Mouse (Mus musculus): ENCODE measurements around the gene Tor1b. TPM values are rescaled to one million over a fixed set of nuclear protein-coding genes. Genes with fewer than 3 reads are reported as not detected.

The Tor1b gene
- polyA plus RNA-seq, 2 experiments = 39.6 to 45.3 TPM

DNA sequence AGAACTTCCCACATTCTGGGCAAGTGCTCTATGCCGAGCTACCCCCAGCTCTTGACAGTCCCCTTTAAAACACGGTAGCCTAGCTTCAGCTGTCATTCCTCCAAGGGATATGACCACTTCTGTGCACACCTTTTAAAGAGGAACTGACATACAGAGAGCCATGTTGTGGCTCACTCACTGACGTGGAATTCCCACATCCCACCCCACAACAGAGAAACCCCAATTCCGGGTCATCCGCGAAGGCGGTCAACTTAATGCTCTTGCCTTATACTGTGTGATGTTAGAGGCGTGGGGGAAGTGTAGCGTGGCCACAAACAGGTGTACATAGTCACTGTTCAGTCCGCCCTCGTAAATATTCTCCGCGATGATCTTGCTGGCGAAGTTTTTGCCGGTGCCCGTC is 14.1 kb downstream of the Tor1b start:
- H3K27ac ChIP-seq (replicated peaks; ENCODE audit: low read depth, low read length) = no peak overlapping the region
- H3K4me2 ChIP-seq (replicated peaks; ENCODE audit: low read depth, low read length, severe bottlenecking) = peak overlapping the region; percentile 94

DNA sequence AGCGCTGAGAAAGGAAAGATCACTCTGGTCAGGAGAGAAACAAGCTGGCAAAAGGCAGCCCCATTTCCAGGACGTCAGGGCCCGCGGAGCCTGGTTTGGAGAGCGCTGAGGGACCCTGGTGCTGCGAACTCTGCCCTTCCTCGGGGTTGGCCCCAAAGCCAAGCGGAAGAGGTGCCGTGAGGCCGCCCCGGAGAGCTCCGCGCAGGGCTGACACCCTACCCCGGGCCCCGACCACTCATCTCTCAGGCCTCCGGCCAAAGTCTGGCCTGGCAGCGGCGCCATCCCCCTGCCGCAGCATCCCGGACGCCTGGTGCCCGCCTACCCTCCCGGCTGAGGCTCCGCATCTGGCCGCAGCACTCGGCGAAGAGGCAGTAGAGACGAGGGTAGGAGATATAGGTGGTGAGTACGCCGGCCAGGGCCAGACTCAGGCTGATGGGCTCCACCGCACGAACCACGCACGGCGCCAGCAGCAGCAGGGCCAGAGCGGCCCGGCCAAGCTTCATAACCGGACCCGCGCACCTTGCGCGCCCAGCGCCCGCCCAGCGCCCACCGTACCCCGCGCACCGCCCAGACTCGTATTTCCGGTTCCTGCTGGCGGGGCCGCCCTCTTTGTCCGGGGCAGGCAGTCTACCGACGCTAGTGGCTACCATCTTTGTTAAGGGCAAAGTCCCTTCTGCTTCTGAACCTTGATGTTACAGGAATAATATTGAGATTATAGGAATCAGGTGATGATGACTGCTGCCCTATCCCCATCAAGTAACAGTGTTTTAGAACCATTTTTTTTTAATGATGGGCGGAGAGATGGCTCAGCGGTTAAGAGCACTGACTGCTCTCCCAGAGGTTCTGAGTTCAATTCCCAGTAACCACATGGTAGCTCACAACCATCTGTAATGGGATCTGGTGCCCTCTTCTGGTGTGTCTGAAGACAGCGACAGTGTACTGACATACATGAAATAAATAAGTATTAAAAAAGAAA is 14.9 kb downstream of the Tor1b start, which contains the start of gene Tor1a:
Gene Tor1a, minus strand, starts transcription at position 582 of the 976 bp plus-strand sequence.
- WGBS = 3% methylated on average over 53 of the region's 59 CpGs
- Histone ChIP-seq H3K4me1 (ENCODE audit: control insufficient read depth, insufficient read depth, low read length) (peaks cover 10% of the 10 kb centered on the region), H3K27ac (replicated peaks; ENCODE audit: low read depth, low read length) (peak within 1 kb of the TSS; percentile 39), H3K4me3 (replicated peaks; ENCODE audit: low read length) (peak within 1 kb of the TSS; percentile 97), H3K9me3 (ENCODE audit: control insufficient read depth, low read length) (no peaks in the 10 kb centered on the region), H3K4me2 (replicated peaks; ENCODE audit: low read depth, low read length, severe bottlenecking) (peak within 1 kb of the TSS; percentile 94), H3K27me3 (ENCODE audit: control insufficient read depth, insufficient read depth, low read length) (no peaks in the 10 kb centered on the region), H3K9ac (ENCODE audit: low read depth, low read length, severe bottlenecking) (peak within 1 kb of the TSS; percentile 86), H3K36me3 (ENCODE audit: control insufficient read depth, insufficient read depth, low read length) (peaks cover 38% of the 10 kb centered on the region)
- ATAC-seq (ENCODE audit: low FRiP score, low read depth) = peak; percentile 92
- peak; percentile 94 for DNase-seq (ENCODE audit: low spot score)
- peak; percentile 76; the same call in 1 of the 2 replicates for TF ChIP-seq POLR2A (IDR thresholded peaks at IDR 0.05; ENCODE audit: borderline replicate concordance, extremely low read depth, insufficient read depth, insufficient read length)

More for the DNA sequence above, 14.1 kb downstream of the Tor1b start:
- Histone ChIP-seq H3K9ac (ENCODE audit: low read depth, low read length, severe bottlenecking) (peak overlapping the region; percentile 86), H3K4me1 (ENCODE audit: control insufficient read depth, insufficient read depth, low read length) (peaks cover 10% of the 10 kb centered on the region), H3K4me3 (replicated peaks; ENCODE audit: low read length) (peak overlapping the region; percentile 97), H3K36me3 (ENCODE audit: control insufficient read depth, insufficient read depth, low read length) (peaks cover 42% of the 10 kb centered on the region), H3K9me3 (ENCODE audit: control insufficient read depth, low read length) (no peaks in the 10 kb centered on the region), H3K27me3 (ENCODE audit: control insufficient read depth, insufficient read depth, low read length) (no peaks in the 10 kb centered on the region)
- no peak for DNase-seq (ENCODE audit: low spot score)
- 20% methylated on average over 16 of the region's 16 CpGs for WGBS
- no peak for TF ChIP-seq POLR2A (IDR thresholded peaks at IDR 0.05; ENCODE audit: borderline replicate concordance, extremely low read depth, insufficient read depth, insufficient read length)
- ATAC-seq (ENCODE audit: low FRiP score, low read depth) = no peak

DNA sequence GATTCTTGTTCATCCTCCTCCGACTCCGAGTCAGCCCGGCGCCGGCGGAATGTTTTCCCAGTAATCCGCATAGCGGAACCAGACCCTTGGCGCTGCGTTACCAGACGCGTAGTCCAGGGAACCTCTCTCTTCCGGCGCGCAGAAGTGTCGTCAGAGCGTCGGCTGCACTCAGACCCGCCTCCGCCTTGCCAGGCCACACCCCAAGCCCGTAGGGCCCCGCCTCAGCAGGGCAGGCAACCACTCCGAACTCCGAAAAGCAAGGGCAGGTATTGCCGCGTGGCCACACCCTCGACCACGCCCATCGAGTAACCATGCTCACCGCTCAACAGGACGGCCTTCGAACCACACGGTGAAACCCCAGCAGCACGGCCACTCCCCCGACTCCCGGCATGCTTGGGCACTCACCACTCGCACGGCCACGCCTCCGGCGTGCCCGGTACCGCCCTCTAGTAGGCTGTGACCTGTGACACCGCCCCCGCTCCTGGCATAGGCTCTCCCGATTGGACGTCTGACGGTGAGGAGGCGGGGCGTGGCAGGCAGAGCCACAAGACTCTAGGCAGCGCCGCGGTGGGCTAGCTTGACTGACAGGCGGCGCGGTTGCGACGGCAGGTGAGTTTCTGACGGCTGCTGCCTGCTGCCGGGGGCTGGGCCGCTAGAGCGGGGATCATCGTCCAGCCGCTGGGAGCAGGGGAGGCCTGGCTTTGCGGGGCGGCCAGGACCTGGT is 29.2 kb downstream of the Tor1b start, which contains the start of the genes BC005624 and Usp20:
Gene BC005624, minus strand, starts transcription at position 412 of the 724 bp plus-strand sequence.
Gene Usp20, plus strand, starts transcription at position 490 of the 724 bp plus-strand sequence.
- H3K4me3 ChIP-seq (replicated peaks; ENCODE audit: low read length) = peak within 1 kb of the TSS; percentile 81
- peak; percentile 100 for DNase-seq (ENCODE audit: low spot score)
- H3K9ac ChIP-seq (ENCODE audit: low read depth, low read length, severe bottlenecking) = peak within 1 kb of the TSS; percentile 58
- peak; percentile 98 for ATAC-seq (ENCODE audit: low FRiP score, low read depth)
- H3K36me3 ChIP-seq (ENCODE audit: control insufficient read depth, insufficient read depth, low read length) = peaks cover 22% of the 10 kb centered on the region
- no peaks in the 10 kb centered on the region for H3K27me3 ChIP-seq (ENCODE audit: control insufficient read depth, insufficient read depth, low read length)
- peaks cover 6% of the 10 kb centered on the region; the same call in 1 of the 2 replicates for H3K4me1 ChIP-seq (ENCODE audit: control insufficient read depth, insufficient read depth, low read length)
- peak within 1 kb of the TSS; percentile 85 for H3K4me2 ChIP-seq (replicated peaks; ENCODE audit: low read depth, low read length, severe bottlenecking)
- TF ChIP-seq POLR2A (IDR thresholded peaks at IDR 0.05; ENCODE audit: borderline replicate concordance, extremely low read depth, insufficient read depth, insufficient read length) = 0 out of 2 replicates have a peak, but pooled peaks have one; percentile 39
- H3K9me3 ChIP-seq (ENCODE audit: control insufficient read depth, low read length) = no peaks in the 10 kb centered on the region
- WGBS = under 1% methylated on average over 66 of the region's 66 CpGs
- H3K27ac ChIP-seq (replicated peaks; ENCODE audit: low read depth, low read length) = no peak within 1 kb of the TSS

DNA sequence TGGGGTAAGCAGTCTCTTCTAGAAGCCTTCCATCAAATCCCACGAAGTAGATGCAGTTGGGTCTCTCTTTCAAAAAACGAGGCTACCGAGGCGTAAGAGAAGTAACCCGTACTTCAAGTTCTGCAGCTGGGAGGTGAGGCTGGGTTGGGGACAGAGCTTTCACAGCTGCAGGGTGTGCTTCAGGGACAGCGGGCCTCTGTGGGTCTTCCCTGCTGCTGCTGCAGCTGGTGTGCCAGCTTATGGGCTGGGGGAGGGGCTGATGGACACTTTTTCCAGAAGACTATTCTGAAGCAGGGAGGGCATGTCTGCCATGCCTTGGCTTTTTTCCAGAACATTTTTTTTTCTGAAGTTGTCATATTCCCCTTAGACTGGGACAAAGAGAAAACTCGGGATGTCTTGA is 30.3 kb downstream of the Tor1b start:
- Histone ChIP-seq H3K9ac (ENCODE audit: low read depth, low read length, severe bottlenecking) (no peak overlapping the region), H3K9me3 (ENCODE audit: control insufficient read depth, low read length) (no peaks in the 10 kb centered on the region), H3K4me1 (ENCODE audit: control insufficient read depth, insufficient read depth, low read length) (peaks cover 6% of the 10 kb centered on the region; the same call in 1 of the 2 replicates), H3K4me3 (replicated peaks; ENCODE audit: low read length) (peak overlapping the region; percentile 81), H3K36me3 (ENCODE audit: control insufficient read depth, insufficient read depth, low read length) (peaks cover 13% of the 10 kb centered on the region), H3K4me2 (replicated peaks; ENCODE audit: low read depth, low read length, severe bottlenecking) (peak overlapping the region; percentile 85), H3K27me3 (ENCODE audit: control insufficient read depth, insufficient read depth, low read length) (no peaks in the 10 kb centered on the region), H3K27ac (replicated peaks; ENCODE audit: low read depth, low read length) (no peak overlapping the region)
- 53% methylated on average over 7 of the region's 7 CpGs for WGBS
- ATAC-seq (ENCODE audit: low FRiP score, low read depth) = no peak
- TF ChIP-seq POLR2A (IDR thresholded peaks at IDR 0.05; ENCODE audit: borderline replicate concordance, extremely low read depth, insufficient read depth, insufficient read length) = no peak
- DNase-seq (ENCODE audit: low spot score) = no peak
